Mouse (Mus musculus) right cerebral cortex, postnatal 36 days (tissue): ENCODE data around the gene Kdm8.

Source experiments
- DNase-seq, 2 experiments: peaks; one replicate each; pipeline ENCODE4 v3.0.0; 2022; ENCODE audit warnings: low spot score in 2 of 2, mixed read lengths in 1 of 2

Gene Kdm8

GRCm38 (mm10) chr7:125453671-125454070 is 9.2 kb downstream of the Kdm8 start:
- no peak for DNase-seq

DNA sequence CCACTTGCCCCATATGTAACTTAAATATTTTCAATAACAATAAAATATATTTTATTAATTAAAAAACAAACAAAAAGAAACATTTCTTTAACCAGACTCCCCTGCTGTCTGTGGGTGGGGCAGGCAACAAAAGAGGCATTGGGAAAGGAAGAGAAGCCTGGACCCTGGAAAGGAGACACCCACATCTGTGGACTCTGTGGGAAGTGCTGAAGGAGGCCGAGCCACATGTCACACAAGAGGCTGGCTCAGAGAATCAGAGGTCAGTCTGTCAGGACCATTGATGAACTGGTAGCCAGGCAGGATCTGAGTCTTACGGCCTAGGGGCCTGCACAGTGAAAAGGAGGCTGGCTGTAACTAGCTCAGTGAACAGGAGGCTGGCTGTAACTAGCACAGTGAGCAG is 17.7 kb downstream of the Kdm8 start:
- no peak for DNase-seq

DNA sequence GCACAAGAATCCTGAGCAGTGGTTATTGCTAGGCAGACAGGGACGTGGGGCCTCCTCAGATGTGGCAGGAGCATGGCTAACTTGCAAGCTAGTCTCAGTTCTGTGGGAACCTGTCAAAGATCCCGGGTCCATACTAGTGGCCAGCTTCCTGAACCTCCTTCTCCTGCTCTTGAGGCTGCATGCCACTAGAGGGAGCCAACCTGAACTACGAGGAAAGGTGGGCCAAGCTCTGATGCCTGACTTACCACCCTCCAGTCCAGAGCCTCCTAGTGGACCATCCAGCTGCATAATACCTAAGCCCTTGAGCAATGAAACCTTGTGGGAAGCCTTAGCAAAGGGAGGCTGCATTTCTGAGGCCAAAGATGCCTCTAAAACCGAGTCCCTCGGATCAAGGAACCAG is 25.5 kb downstream of the Kdm8 start:
- peak; percentile 20 to 44 for DNase-seq

- DNase-seq, result no peak
Measured at GRCm38 (mm10) chr7:125470901-125471300, 26.4 kb downstream of the Kdm8 start.

- peak; percentile 35 to 58 for DNase-seq
Measured at GRCm38 (mm10) chr7:125471991-125472741, 27.7 kb downstream of the Kdm8 start.

DNA sequence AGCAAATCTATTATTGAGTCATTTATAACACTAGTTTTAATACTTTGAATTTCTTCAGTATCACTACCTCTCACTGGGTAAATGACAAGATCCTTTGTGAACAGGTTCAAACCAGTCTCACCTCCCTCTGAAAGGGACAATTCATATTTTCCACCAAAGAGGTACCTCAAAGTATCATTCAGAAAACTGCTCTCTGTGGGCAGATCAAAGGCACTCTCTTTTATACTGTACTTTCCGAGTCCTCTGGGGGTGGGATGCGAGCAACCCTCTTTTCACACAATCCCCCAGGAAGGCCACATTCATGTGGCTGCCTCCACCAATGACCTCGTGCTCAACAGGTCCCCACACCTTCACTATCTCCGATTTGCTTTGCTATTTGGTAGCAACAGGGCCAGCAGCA is 30.1 kb downstream of the Kdm8 start:
- no peak for DNase-seq

DNA sequence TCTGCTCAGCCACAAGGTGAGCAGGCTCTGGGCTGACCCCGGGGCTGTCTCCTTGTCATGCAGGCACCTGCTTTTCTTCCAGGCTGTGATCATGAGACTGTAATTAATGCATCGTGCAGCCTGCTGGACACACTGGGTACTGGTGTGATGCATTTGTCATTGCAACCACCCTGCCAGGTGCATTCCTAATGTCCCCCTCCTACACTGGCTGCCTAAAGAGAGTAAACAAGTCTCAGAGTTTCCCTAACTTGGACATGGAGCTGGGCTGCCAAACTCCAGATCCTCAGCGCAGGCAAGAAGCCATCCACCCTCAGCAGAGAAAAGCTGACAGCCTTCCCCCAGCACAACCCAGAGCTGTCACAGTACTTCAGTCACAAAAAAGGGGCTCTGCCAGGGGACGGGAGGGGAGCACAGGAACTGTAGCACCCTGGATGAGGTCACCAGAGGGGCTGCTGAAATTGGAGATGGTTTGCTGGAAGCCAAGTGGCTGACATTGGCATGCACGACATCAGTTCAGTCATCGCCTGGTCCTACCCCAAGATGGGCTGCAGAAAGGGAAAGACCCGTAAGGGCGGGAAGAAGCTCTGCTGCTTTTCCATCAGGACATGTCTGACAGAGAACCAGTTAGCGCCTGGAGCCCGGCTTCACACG is 31.2 kb downstream of the Kdm8 start:
- DNase-seq, result no peak

DNA sequence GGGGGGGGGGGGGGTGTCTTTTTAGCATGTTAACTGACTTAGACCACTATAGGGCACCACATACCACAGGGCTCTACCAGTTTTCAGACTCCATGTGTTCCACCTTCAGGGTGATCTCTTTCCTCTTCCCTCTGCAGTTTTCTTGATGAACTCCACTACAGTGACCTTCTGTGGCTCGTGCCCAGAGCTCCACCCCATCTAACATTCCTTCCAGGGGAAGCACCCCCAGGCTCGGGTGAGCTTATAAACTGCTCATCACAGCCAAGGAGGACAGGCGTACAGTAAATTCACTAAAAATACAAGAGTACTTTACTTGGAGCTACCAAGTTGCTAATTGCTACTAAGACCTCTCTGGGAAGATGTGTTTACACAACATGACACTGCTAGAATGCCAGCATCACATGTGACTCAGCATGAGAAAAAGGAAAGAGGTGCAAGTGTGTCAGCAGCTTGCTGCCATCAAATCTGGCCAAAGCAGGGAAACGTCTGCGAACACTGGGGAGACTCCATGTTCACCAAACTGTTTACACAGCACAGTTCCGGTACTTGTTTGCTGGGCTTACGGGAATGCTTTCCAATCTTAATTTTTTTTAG is 34.0 kb downstream of the Kdm8 start:
- no peak for DNase-seq

DNA sequence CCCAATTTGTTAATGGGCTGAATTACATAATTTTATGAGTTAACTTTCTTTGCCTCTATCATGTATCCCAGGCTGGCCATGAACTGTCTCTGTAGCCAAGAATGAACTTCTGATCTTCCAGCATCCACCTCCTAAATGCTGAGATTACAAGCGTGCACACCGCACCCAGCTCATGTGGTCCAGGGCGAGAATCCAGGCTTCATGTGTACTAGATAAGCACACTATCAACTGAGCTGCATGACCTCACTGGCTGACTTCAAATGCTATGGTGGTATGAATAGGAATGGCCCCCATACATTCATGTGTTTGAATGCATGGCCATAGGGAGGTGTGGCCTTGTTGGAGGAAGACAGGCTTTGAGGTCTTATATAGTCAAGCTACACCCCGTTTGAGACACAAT is 36.0 kb downstream of the Kdm8 start:
- DNase-seq, result no peak

- no peak for DNase-seq
Measured at GRCm38 (mm10) chr7:125482339-125482738, 37.9 kb downstream of the Kdm8 start.

- no peak for DNase-seq
Measured at GRCm38 (mm10) chr7:125482886-125483285, 38.4 kb downstream of the Kdm8 start.

- no peak for DNase-seq
Measured at GRCm38 (mm10) chr7:125484791-125485190, 40.3 kb downstream of the Kdm8 start.

GRCm38 (mm10) chr7:125486121-125486630 is 41.7 kb downstream of the Kdm8 start:
- no peak for DNase-seq

GRCm38 (mm10) chr7:125487126-125487525 is 42.6 kb downstream of the Kdm8 start:
- DNase-seq, result no peak

DNA sequence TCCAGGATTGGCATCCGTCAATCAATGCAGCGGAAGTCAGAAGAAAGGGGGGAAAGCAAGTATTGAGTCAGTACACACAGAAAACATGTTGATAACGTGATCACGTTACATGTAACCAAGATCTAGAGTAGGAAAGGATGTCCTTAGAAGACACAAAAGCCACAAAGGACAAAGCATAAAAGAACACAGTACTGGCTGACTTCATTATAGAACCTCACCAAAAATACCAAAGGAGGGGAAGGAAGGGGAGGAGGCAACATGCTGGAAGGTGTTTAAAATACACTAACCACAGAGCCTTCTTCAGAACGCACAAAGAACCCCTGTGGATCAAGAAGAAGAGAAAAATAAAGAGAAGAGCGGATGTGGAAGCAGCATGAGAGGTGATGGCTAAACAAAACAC is 44.2 kb downstream of the Kdm8 start:
- no peak for DNase-seq

DNA sequence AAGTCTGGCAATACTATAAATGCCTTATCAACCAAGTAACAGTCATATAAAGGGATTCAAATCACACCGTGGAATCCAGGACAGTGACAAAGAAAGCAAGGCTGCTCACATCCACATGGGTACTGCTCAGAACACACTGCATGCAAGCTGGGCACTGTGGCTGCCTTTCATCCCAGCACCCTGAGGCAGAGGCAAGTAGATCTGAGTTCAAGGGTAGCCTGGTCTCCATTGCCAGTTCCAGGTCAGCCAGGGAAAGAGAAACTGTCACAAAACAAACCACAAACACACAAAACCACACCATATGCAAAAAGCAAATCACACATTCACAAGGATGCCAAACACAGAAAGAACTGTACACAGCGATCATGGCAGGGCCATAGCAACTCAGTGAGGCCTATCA is 45.2 kb downstream of the Kdm8 start:
- DNase-seq, result no peak

DNA sequence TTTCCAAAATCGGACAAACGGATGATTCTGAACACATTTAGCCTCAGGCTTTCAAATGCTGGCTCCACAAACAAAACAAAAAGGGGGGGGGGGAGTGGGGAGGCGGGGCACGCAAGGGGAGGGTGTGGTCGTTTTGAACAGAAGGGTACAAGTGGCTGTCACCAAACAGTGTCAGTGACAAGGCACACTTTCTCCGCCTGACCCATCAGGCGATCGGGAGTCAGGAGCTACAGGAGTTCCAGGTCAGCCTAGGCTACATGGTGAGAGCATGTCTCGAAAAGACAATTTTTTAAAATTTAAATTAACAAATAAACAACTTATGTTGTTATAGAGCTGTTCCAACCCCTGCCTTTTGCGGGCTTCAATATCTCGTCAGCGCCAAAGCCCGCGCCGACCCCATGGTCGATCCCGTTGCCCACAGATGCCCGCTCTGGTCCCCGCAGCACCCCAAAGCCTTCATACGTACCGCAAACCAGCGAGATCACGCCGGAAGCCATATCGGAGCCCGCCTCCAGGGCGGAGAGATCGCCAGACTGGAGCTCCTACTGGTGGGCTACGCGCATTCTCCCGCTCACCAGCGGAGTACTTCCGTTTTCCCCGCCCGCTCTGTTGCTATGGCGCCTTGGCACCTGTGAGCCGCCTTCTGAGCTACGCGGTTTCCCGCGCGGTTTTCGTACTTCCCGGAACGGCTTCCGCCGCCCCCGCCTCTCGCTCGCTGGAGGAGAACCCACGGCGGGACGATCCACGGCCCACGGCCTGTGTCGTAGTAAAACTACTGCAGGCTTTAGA is 46.7 kb downstream of the Kdm8 start, which contains the start of gene Nsmce1:
Nsmce1 (minus strand) TSS at position 650 of the 789 bp plus-strand sequence.
- DNase-seq, result peak; percentile 96 to 97

DNA sequence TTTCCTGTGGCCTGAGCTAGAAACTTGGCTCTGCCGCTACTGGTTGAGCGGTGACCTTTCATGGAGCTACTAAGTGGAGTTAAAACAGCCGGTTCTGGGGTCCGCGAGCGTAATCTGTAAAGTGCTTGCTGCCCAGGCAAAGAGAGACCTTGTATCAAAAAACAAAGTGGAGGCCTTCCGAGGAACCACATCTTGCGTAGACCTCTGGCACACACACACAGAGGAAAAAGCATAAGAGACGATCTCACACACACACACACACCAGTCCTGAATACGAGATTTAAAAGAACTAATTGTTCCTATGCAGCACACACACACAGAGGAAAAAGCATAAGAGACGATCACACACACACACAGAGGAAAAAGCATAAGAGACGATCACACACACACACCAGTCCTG is 47.3 kb downstream of the Kdm8 start:
- no peak for DNase-seq

- no peak for DNase-seq
Measured at GRCm38 (mm10) chr7:125492551-125492950, 48.1 kb downstream of the Kdm8 start.

- DNase-seq, result no peak
Measured at GRCm38 (mm10) chr7:125495864-125496440, 51.5 kb downstream of the Kdm8 start.
